ENCODE assay signal across 25 mouse cellular contexts in genomic region chr15:78382115-78382514, GRCm38 (mm10). TPM values are rescaled to one million over a fixed set of nuclear protein-coding genes. Genes with fewer than 3 reads are reported as not detected.
DNase-seq lines count a peak whose midpoint lies in the region; ATAC-seq and TF ChIP-seq lines count a peak whose summit lies in the region.
"Had no signal": no experiment of that assay in that cellular context is flagged by ENCODE, and none has a peak within 500 bp of the region (broad histone marks: within the 10 kb centered on the region; RNA-seq: fewer than 3 reads in every experiment).

No protein-coding gene starts in this region.

- H3K27ac ChIP-seq in forebrain, embryonic 12.5 days, result no peak overlapping the region
- no peak overlapping the region for H3K27ac ChIP-seq in forebrain, embryonic 16.5 days (ENCODE audit: low read length)
- no peak overlapping the region; the same call in 1 of the 2 replicates for H3K27ac ChIP-seq in ES-E14 (ENCODE audit: insufficient read depth, low read depth, low read length, poor library complexity, severe bottlenecking)
- H3K27ac ChIP-seq in midbrain, embryonic 14.5 days (replicated peaks; ENCODE audit: low read depth, low read length), result no peak overlapping the region
- H3K27ac ChIP-seq: embryonic facial prominence, embryonic 12.5 days; forebrain, embryonic 13.5 days; heart, embryonic 15.5 days; hindbrain, embryonic 13.5 days had no signal

- in situ Hi-C loops in ES-E14 (cut with MboI; ENCODE audit: low sequenced_read_pairs in 2 of 2, unreplicated experiment in 2 of 2), result no loop called here

- peak; percentile 20 to 37 for DNase-seq in kidney, postnatal 36 days
- no peak for DNase-seq in kidney, adult 8-10 months
- DNase-seq in ES-E14 (ENCODE audit: low read depth, low spot score), result no peak
- peak; percentile 33 for DNase-seq in retina, embryonic 14.5 days (ENCODE audit: low spot score)
- DNase-seq in midbrain, embryonic 14.5 days, result no peak
- no peak for DNase-seq in heart, adult 9 months (ENCODE audit: low spot score in 2 of 2)
- DNase-seq: adrenal gland, adult 8-10 months; adrenal gland, postnatal 36 days; cerebellum, adult 8-10 months; cerebellum, postnatal 14 days; embryo, embryonic 11 days; gastrocnemius, postnatal 36 days; heart, adult 11 months; heart, postnatal 14 days had no signal

- H3K4me3 ChIP-seq in forebrain, embryonic 12.5 days (replicated peaks), result no peak overlapping the region
- no peak overlapping the region for H3K4me3 ChIP-seq in forebrain, embryonic 16.5 days (replicated peaks; ENCODE audit: low read length)
- no peak overlapping the region for H3K4me3 ChIP-seq in ES-E14 (ENCODE audit: insufficient read depth in 1 of 2, low read depth in 1 of 2, low read length in 2 of 2, poor library complexity in 1 of 2, severe bottlenecking in 1 of 2)
- H3K4me3 ChIP-seq in midbrain, embryonic 14.5 days (replicated peaks; ENCODE audit: low read depth, low read length), result no peak overlapping the region
- H3K4me3 ChIP-seq: embryonic facial prominence, embryonic 12.5 days; forebrain, embryonic 13.5 days; heart, embryonic 15.5 days; hindbrain, embryonic 13.5 days had no signal

- no peaks in the 10 kb centered on the region for H3K36me3 ChIP-seq in forebrain, embryonic 12.5 days (replicated peaks)
- no peaks in the 10 kb centered on the region for H3K36me3 ChIP-seq in forebrain, embryonic 16.5 days (ENCODE audit: control insufficient read depth, insufficient read depth)
- no peaks in the 10 kb centered on the region for H3K36me3 ChIP-seq in ES-E14 (ENCODE audit: control insufficient read depth, insufficient read depth, low read length, poor library complexity, severe bottlenecking)
- H3K36me3 ChIP-seq in midbrain, embryonic 14.5 days (ENCODE audit: control insufficient read depth, insufficient read depth, low read length), result no peaks in the 10 kb centered on the region
- H3K36me3 ChIP-seq: embryonic facial prominence, embryonic 12.5 days; heart, embryonic 15.5 days; hindbrain, embryonic 13.5 days had no signal

- 76% methylated on average over 4 of the region's 4 CpGs for WGBS in forebrain, embryonic 12.5 days
- 84% methylated on average over 4 of the region's 4 CpGs for WGBS in forebrain, embryonic 16.5 days
- WGBS in midbrain, embryonic 14.5 days, result 58% methylated on average over 4 of the region's 4 CpGs

- ATAC-seq in forebrain, embryonic 12.5 days (ENCODE audit: low FRiP score), result no peak
- no peak for ATAC-seq in forebrain, embryonic 16.5 days
- ATAC-seq in midbrain, embryonic 14.5 days (ENCODE audit: low FRiP score, low TSS enrichment), result no peak
- ATAC-seq: forebrain, embryonic 13.5 days had no signal

- H3K27me3 ChIP-seq in forebrain, embryonic 12.5 days, result no peaks in the 10 kb centered on the region
- H3K27me3 ChIP-seq in forebrain, embryonic 16.5 days (replicated peaks; ENCODE audit: control insufficient read depth, insufficient read depth, low read length), result no peaks in the 10 kb centered on the region
- no peaks in the 10 kb centered on the region for H3K27me3 ChIP-seq in midbrain, embryonic 14.5 days (ENCODE audit: control insufficient read depth, insufficient read depth, low read length)
- H3K27me3 ChIP-seq: embryonic facial prominence, embryonic 12.5 days; forebrain, embryonic 13.5 days; hindbrain, embryonic 13.5 days had no signal

- H3K4me2 ChIP-seq in forebrain, embryonic 12.5 days, result no peak overlapping the region
- no peak overlapping the region for H3K4me2 ChIP-seq in forebrain, embryonic 16.5 days (ENCODE audit: low read length)
- no peak overlapping the region for H3K4me2 ChIP-seq in midbrain, embryonic 14.5 days (ENCODE audit: low read length)
- H3K4me2 ChIP-seq: embryonic facial prominence, embryonic 12.5 days; forebrain, embryonic 13.5 days; heart, embryonic 11.5 days; heart, embryonic 15.5 days; hindbrain, embryonic 13.5 days had no signal

- H3K4me1 ChIP-seq in forebrain, embryonic 12.5 days, result no peaks in the 10 kb centered on the region
- H3K4me1 ChIP-seq in forebrain, embryonic 16.5 days (replicated peaks; ENCODE audit: control insufficient read depth, insufficient read depth, low read length), result peaks cover 12% of the 10 kb centered on the region
- peaks cover 3% of the 10 kb centered on the region in 2 experiments; a peak in 2 of 4 replicates for H3K4me1 ChIP-seq in ES-E14 (ENCODE audit: control insufficient read depth in 2 of 2, insufficient read depth in 2 of 2, low read length in 2 of 2, poor library complexity in 1 of 2)
- no peaks in the 10 kb centered on the region for H3K4me1 ChIP-seq in midbrain, embryonic 14.5 days (ENCODE audit: control insufficient read depth, insufficient read depth, low read length)
- H3K4me1 ChIP-seq: embryonic facial prominence, embryonic 12.5 days had no signal

- peak overlapping the region; percentile 7; the same call in 1 of the 2 replicates for H3K9ac ChIP-seq in forebrain, embryonic 12.5 days
- no peak overlapping the region for H3K9ac ChIP-seq in forebrain, embryonic 16.5 days (replicated peaks; ENCODE audit: low read depth, low read length)
- H3K9ac ChIP-seq in ES-E14 (ENCODE audit: insufficient read depth, low read depth, low read length, poor library complexity, severe bottlenecking), result no peak overlapping the region
- no peak overlapping the region for H3K9ac ChIP-seq in midbrain, embryonic 14.5 days (replicated peaks; ENCODE audit: low read length)
- H3K9ac ChIP-seq: embryonic facial prominence, embryonic 12.5 days; forebrain, embryonic 13.5 days; heart, embryonic 15.5 days; hindbrain, embryonic 13.5 days had no signal

- H3K9me3 ChIP-seq in forebrain, embryonic 12.5 days, result no peaks in the 10 kb centered on the region
- no peaks in the 10 kb centered on the region for H3K9me3 ChIP-seq in forebrain, embryonic 16.5 days (ENCODE audit: control insufficient read depth, low read length)
- H3K9me3 ChIP-seq in ES-E14 (ENCODE audit: control insufficient read depth, insufficient read depth, low read depth, low read length), result no peaks in the 10 kb centered on the region
- H3K9me3 ChIP-seq in midbrain, embryonic 14.5 days (ENCODE audit: control insufficient read depth, low read length), result no peaks in the 10 kb centered on the region
- H3K9me3 ChIP-seq: embryonic facial prominence, embryonic 12.5 days; heart, embryonic 15.5 days; hindbrain, embryonic 13.5 days had no signal

TF ChIP-seq in ES-E14, 5 proteins besides CTCF, POLR2A, EP300 and RAD21:
- no peak for TF ChIP-seq ZNF384 (IDR thresholded peaks at IDR 0.05; ENCODE audit: low read depth, low read length)
- TF ChIP-seq MAFK (IDR thresholded peaks at IDR 0.05; ENCODE audit: insufficient read depth, low read depth, low read length), result peak; percentile 63
- no peak for TF ChIP-seq HCFC1 (IDR thresholded peaks at IDR 0.05; ENCODE audit: borderline replicate concordance, insufficient read depth, low read length)
- TF ChIP-seq ZC3H11A (IDR thresholded peaks at IDR 0.05; ENCODE audit: borderline replicate concordance, low read depth, low read length), result no peak
- no peak for TF ChIP-seq CHD2 (IDR thresholded peaks at IDR 0.05; ENCODE audit: low read depth, low read length)

RNA-seq across cellular contexts. Expression of gene Tex33, which starts 13.6 kb away (rescaled TPM):
- polyA plus RNA-seq in forebrain, embryonic 12.5 days (2016; fragmentation: Nextera tagmentation; extraction: Ambion mirVana), result not detected in 2 replicates
- not detected in 2 replicates for polyA plus RNA-seq in forebrain, embryonic 16.5 days (2015; fragmentation: Nextera tagmentation; extraction: Ambion mirVana)
- total RNA-seq in ES-E14 (2012; rRNA removed), result not detected in 2 replicates
- polyA plus RNA-seq in midbrain, embryonic 14.5 days (2014; fragmentation: Nextera tagmentation; extraction: Ambion mirVana), result not detected in 2 replicates
- total RNA-seq: adrenal gland, postnatal 36 days; common myeloid progenitor, adult 5-6 weeks; gastrocnemius, adult 8-10 months; gastrocnemius, postnatal 36 days; heart, postnatal 14 days; hematopoietic stem cell, adult 5-6 weeks had no signal
- polyA plus RNA-seq: C2C12; embryonic facial prominence, embryonic 12.5 days; forebrain, embryonic 13.5 days; heart, embryonic 11.5 days; heart, embryonic 15.5 days; hindbrain, embryonic 13.5 days had no signal

RNA-seq across cellular contexts. Expression of gene Tst, which starts 23.6 kb away (rescaled TPM):
- polyA plus RNA-seq in forebrain, embryonic 12.5 days (2016; fragmentation: Nextera tagmentation; extraction: Ambion mirVana), result 10.1 and 10.3 TPM in 2 replicates
- 25.1 and 28.4 TPM in 2 replicates for polyA plus RNA-seq in forebrain, embryonic 16.5 days (2015; fragmentation: Nextera tagmentation; extraction: Ambion mirVana)
- total RNA-seq in ES-E14 (2012; rRNA removed), result 14.9 and 22.4 TPM in 2 replicates
- polyA plus RNA-seq in midbrain, embryonic 14.5 days (2014; fragmentation: Nextera tagmentation; extraction: Ambion mirVana), result 11.8 and 15.2 TPM in 2 replicates

RNA-seq across cellular contexts. Expression of gene Mpst, which starts 24.1 kb away (rescaled TPM):
- polyA plus RNA-seq in forebrain, embryonic 12.5 days (2016; fragmentation: Nextera tagmentation; extraction: Ambion mirVana), result 1.7 and 2.8 TPM in 2 replicates
- polyA plus RNA-seq in forebrain, embryonic 16.5 days (2015; fragmentation: Nextera tagmentation; extraction: Ambion mirVana), result 4.4 and 5.0 TPM in 2 replicates
- total RNA-seq in ES-E14 (2012; rRNA removed), result 15.1 and 18.8 TPM in 2 replicates
- polyA plus RNA-seq in midbrain, embryonic 14.5 days (2014; fragmentation: Nextera tagmentation; extraction: Ambion mirVana), result 4.7 and 6.6 TPM in 2 replicates

RNA-seq across cellular contexts. Expression of gene Kctd17, which starts 46.2 kb away (rescaled TPM):
- 67.3 and 79.6 TPM in 2 replicates for polyA plus RNA-seq in forebrain, embryonic 12.5 days (2016; fragmentation: Nextera tagmentation; extraction: Ambion mirVana)
- 105 and 141 TPM in 2 replicates for polyA plus RNA-seq in forebrain, embryonic 16.5 days (2015; fragmentation: Nextera tagmentation; extraction: Ambion mirVana)
- total RNA-seq in ES-E14 (2012; rRNA removed), result 24.7 and 28.0 TPM in 2 replicates
- polyA plus RNA-seq in midbrain, embryonic 14.5 days (2014; fragmentation: Nextera tagmentation; extraction: Ambion mirVana), result 120 and 154 TPM in 2 replicates

RNA-seq across cellular contexts. Expression of gene Csf2rb, which starts 56.6 kb away (rescaled TPM):
- 0.90 and 0.91 TPM in 2 replicates for polyA plus RNA-seq in forebrain, embryonic 12.5 days (2016; fragmentation: Nextera tagmentation; extraction: Ambion mirVana)
- 0.27 and 0.65 TPM in 2 replicates for polyA plus RNA-seq in forebrain, embryonic 16.5 days (2015; fragmentation: Nextera tagmentation; extraction: Ambion mirVana)
- 0.05 and 1.1 TPM in 2 replicates for total RNA-seq in ES-E14 (2012; rRNA removed)
- polyA plus RNA-seq in midbrain, embryonic 14.5 days (2014; fragmentation: Nextera tagmentation; extraction: Ambion mirVana), result 0.28 and 1.0 TPM in 2 replicates

Comparison
In these comparisons a context has a peak if more than half of its experiments do, and no peak if none do; other contexts are left out.
1. DNase-seq: peak in kidney, postnatal 36 days (2 of 2) and retina, embryonic 14.5 days (single experiment); none in kidney, adult 8-10 months (0 of 2), ES-E14 (single experiment), midbrain, embryonic 14.5 days (single experiment) and heart, adult 9 months (0 of 2).